Mouse (Mus musculus): ENCODE results near the gene Gpr55. TPM values are rescaled to one million over a fixed set of nuclear protein-coding genes. Genes with fewer than 3 reads are reported as not detected.

The Gpr55 gene
- polyA plus RNA-seq, 1 experiment from 2014 or later = not detected

- WGBS = 86% methylated on average over 1 of the region's 1 CpGs
- Histone ChIP-seq H3K27ac (ENCODE audit: low read depth, low read length) (no peak overlapping the region), H3K36me3 (ENCODE audit: control insufficient read depth, insufficient read depth, low read length) (no peaks in the 10 kb centered on the region), H3K4me3 (ENCODE audit: low read depth, low read length) (no peak overlapping the region), H3K4me1 (ENCODE audit: control insufficient read depth, insufficient read depth, low read length) (no peaks in the 10 kb centered on the region), H3K27me3 (replicated peaks; ENCODE audit: control insufficient read depth, insufficient read depth, low read length) (no peaks in the 10 kb centered on the region), H3K9ac (ENCODE audit: low read length) (no peak overlapping the region), H3K9me3 (replicated peaks; ENCODE audit: control insufficient read depth, low read length) (no peaks in the 10 kb centered on the region), H3K4me2 (ENCODE audit: low read length) (no peak overlapping the region)
- DNase-seq (ENCODE audit: low spot score) = peak; percentile 15
- peak; percentile 37 for ATAC-seq
These were observed 8.3 kb upstream of the Gpr55 start for GRCm38 (mm10) chr1:85969081-85969480.

DNA sequence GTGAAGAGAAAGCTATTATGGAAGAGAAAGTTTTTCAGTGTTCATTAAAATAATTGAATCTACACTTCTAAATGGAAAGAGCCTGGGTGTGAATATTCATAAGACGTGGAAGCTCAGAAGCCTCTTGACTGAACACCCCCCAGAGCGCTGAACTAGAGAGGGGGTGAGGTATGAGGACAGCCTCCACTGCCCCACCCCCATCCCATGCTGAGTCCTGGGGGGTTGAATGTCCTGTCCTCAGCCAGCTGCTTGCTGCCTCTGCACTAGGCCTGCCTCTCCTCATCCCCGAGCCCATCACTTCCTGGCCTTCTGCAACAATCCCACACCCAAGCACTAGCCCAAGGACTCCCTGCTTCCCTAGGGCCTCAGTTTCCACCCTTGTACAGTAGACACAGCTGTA is 5.0 kb upstream of the Gpr55 start:
- WGBS = 64% methylated on average over 3 of the region's 3 CpGs
- ATAC-seq = no peak

GRCm38 (mm10) chr1:85962081-85962480 is 1.3 kb upstream of the Gpr55 start:
- no peak for ATAC-seq
- 90% methylated on average over 3 of the region's 3 CpGs for WGBS

More for the DNA sequence above, 5.0 kb upstream of the Gpr55 start:
- Histone ChIP-seq H3K4me2 (ENCODE audit: low read length) (no peak overlapping the region), H3K9me3 (replicated peaks; ENCODE audit: control insufficient read depth, low read length) (no peaks in the 10 kb centered on the region), H3K27me3 (replicated peaks; ENCODE audit: control insufficient read depth, insufficient read depth, low read length) (no peaks in the 10 kb centered on the region), H3K27ac (ENCODE audit: low read depth, low read length) (no peak overlapping the region), H3K4me3 (ENCODE audit: low read depth, low read length) (no peak overlapping the region), H3K9ac (ENCODE audit: low read length) (no peak overlapping the region), H3K4me1 (ENCODE audit: control insufficient read depth, insufficient read depth, low read length) (no peaks in the 10 kb centered on the region), H3K36me3 (ENCODE audit: control insufficient read depth, insufficient read depth, low read length) (no peaks in the 10 kb centered on the region)
- no peak for DNase-seq (ENCODE audit: low spot score)

DNA sequence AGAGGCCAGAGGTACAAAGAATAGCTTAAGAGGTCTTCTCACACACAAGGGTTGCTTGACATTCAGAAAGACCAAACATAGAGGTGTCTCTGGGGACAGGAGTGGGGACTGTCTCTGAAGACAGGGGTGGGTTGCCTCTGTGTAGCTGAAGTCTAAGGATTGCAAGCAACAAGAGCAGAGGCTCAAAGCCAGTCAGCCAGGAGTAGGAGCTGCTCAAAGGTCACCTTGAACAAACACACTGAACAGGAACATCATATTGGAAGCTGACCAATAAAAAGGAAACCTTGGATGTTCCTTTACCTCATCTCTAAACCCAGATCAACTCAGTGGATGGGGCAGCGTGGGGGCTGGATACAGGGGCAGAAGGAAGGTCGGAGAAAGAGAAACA is 924 bp downstream of the Gpr55 start:
- no peak for DNase-seq (ENCODE audit: low spot score)
- no peaks in the 10 kb centered on the region for H3K4me1 ChIP-seq (ENCODE audit: control insufficient read depth, insufficient read depth, low read length)
- H3K27me3 ChIP-seq (replicated peaks; ENCODE audit: control insufficient read depth, insufficient read depth, low read length) = no peaks in the 10 kb centered on the region
- no peak for ATAC-seq
- WGBS = 86% methylated on average over 2 of the region's 2 CpGs
- no peaks in the 10 kb centered on the region for H3K36me3 ChIP-seq (ENCODE audit: control insufficient read depth, insufficient read depth, low read length)
- H3K9me3 ChIP-seq (replicated peaks; ENCODE audit: control insufficient read depth, low read length) = no peaks in the 10 kb centered on the region
- H3K27ac ChIP-seq (ENCODE audit: low read depth, low read length) = no peak overlapping the region
- no peak overlapping the region for H3K4me3 ChIP-seq (ENCODE audit: low read depth, low read length)
- no peak overlapping the region for H3K9ac ChIP-seq (ENCODE audit: low read length)
- no peak overlapping the region for H3K4me2 ChIP-seq (ENCODE audit: low read length)

More at GRCm38 (mm10) chr1:85962081-85962480, 1.3 kb upstream of the Gpr55 start:
- H3K27me3 ChIP-seq (replicated peaks; ENCODE audit: control insufficient read depth, insufficient read depth, low read length) = no peaks in the 10 kb centered on the region
- no peak overlapping the region for H3K27ac ChIP-seq (ENCODE audit: low read depth, low read length)
- no peak overlapping the region for H3K9ac ChIP-seq (ENCODE audit: low read length)
- no peak overlapping the region for H3K4me2 ChIP-seq (ENCODE audit: low read length)
- no peak overlapping the region for H3K4me3 ChIP-seq (ENCODE audit: low read depth, low read length)
- no peaks in the 10 kb centered on the region for H3K36me3 ChIP-seq (ENCODE audit: control insufficient read depth, insufficient read depth, low read length)
- H3K9me3 ChIP-seq (replicated peaks; ENCODE audit: control insufficient read depth, low read length) = no peaks in the 10 kb centered on the region
- no peak for DNase-seq (ENCODE audit: low spot score)
- H3K4me1 ChIP-seq (ENCODE audit: control insufficient read depth, insufficient read depth, low read length) = no peaks in the 10 kb centered on the region

- Histone ChIP-seq H3K9me3 (replicated peaks; ENCODE audit: control insufficient read depth, low read length) (no peaks in the 10 kb centered on the region), H3K4me3 (ENCODE audit: low read depth, low read length) (no peak overlapping the region), H3K27me3 (replicated peaks; ENCODE audit: control insufficient read depth, insufficient read depth, low read length) (no peaks in the 10 kb centered on the region), H3K9ac (ENCODE audit: low read length) (no peak overlapping the region), H3K27ac (ENCODE audit: low read depth, low read length) (no peak overlapping the region), H3K36me3 (ENCODE audit: control insufficient read depth, insufficient read depth, low read length) (no peaks in the 10 kb centered on the region), H3K4me2 (ENCODE audit: low read length) (no peak overlapping the region), H3K4me1 (ENCODE audit: control insufficient read depth, insufficient read depth, low read length) (no peaks in the 10 kb centered on the region)
- 65% methylated on average over 6 of the region's 6 CpGs for WGBS
- DNase-seq (ENCODE audit: low spot score) (no peak), ATAC-seq (no peak)
These were observed 1.5 kb downstream of the Gpr55 start for GRCm38 (mm10) chr1:85959129-85959888.

DNA sequence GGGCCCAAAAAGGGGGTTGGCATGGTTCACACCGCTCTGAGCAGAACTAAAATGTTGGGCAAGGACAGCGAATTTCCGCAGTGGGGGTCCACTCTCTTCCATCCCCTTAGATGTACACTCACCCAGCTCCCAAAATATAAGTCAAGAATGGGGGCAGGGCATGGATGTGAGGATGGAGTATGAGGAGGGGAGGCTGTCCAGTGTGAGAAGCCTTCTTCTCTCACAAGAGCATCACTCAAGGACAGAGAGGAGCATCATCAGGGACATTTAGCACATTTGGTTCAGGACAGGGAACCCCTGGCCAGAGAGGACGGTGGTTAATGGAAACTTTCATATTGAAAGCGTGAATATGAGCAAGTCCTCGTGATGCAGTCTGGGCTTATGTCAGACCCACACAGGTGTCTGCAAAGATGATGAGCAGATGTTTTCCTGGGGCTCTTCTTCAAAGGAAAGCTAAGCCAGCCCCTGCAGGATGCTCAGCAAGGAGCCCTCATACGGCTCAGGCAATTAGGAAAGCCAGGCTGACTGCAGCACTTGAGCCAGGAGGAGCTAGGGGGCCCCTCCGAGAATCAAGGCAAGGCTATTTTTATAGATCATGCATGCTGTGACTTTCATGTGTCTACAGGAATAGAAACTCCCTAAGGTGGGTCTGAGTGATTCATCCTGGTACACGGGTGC is 2.7 kb downstream of the Gpr55 start:
- H3K9ac ChIP-seq (ENCODE audit: low read length) = no peak overlapping the region
- 58% methylated on average over 9 of the region's 9 CpGs for WGBS

GRCm38 (mm10) chr1:85957290-85957689 is 3.5 kb downstream of the Gpr55 start:
- H3K36me3 ChIP-seq (ENCODE audit: control insufficient read depth, insufficient read depth, low read length) = no peaks in the 10 kb centered on the region
- DNase-seq (ENCODE audit: low spot score) = no peak
- H3K4me1 ChIP-seq (ENCODE audit: control insufficient read depth, insufficient read depth, low read length) = no peaks in the 10 kb centered on the region
- H3K27ac ChIP-seq (ENCODE audit: low read depth, low read length) = no peak overlapping the region
- no peak overlapping the region for H3K4me3 ChIP-seq (ENCODE audit: low read depth, low read length)
- 89% methylated on average over 5 of the region's 5 CpGs for WGBS
- no peaks in the 10 kb centered on the region for H3K9me3 ChIP-seq (replicated peaks; ENCODE audit: control insufficient read depth, low read length)
- no peak overlapping the region for H3K4me2 ChIP-seq (ENCODE audit: low read length)
- no peak overlapping the region for H3K9ac ChIP-seq (ENCODE audit: low read length)
- ATAC-seq = no peak
- no peaks in the 10 kb centered on the region for H3K27me3 ChIP-seq (replicated peaks; ENCODE audit: control insufficient read depth, insufficient read depth, low read length)

More for the DNA sequence above, 2.7 kb downstream of the Gpr55 start:
- no peak for DNase-seq (ENCODE audit: low spot score)
- H3K27me3 ChIP-seq (replicated peaks; ENCODE audit: control insufficient read depth, insufficient read depth, low read length) = no peaks in the 10 kb centered on the region
- H3K36me3 ChIP-seq (ENCODE audit: control insufficient read depth, insufficient read depth, low read length) = no peaks in the 10 kb centered on the region
- H3K27ac ChIP-seq (ENCODE audit: low read depth, low read length) = no peak overlapping the region
- no peaks in the 10 kb centered on the region for H3K9me3 ChIP-seq (replicated peaks; ENCODE audit: control insufficient read depth, low read length)
- no peak overlapping the region for H3K4me2 ChIP-seq (ENCODE audit: low read length)
- no peak overlapping the region for H3K4me3 ChIP-seq (ENCODE audit: low read depth, low read length)
- H3K4me1 ChIP-seq (ENCODE audit: control insufficient read depth, insufficient read depth, low read length) = no peaks in the 10 kb centered on the region
- ATAC-seq = no peak

- Histone ChIP-seq H3K4me1 (ENCODE audit: control insufficient read depth, insufficient read depth, low read length) (no peaks in the 10 kb centered on the region), H3K9ac (ENCODE audit: low read length) (no peak overlapping the region), H3K4me2 (ENCODE audit: low read length) (no peak overlapping the region), H3K36me3 (ENCODE audit: control insufficient read depth, insufficient read depth, low read length) (no peaks in the 10 kb centered on the region), H3K27me3 (replicated peaks; ENCODE audit: control insufficient read depth, insufficient read depth, low read length) (no peaks in the 10 kb centered on the region), H3K27ac (ENCODE audit: low read depth, low read length) (no peak overlapping the region), H3K4me3 (ENCODE audit: low read depth, low read length) (no peak overlapping the region), H3K9me3 (replicated peaks; ENCODE audit: control insufficient read depth, low read length) (no peaks in the 10 kb centered on the region)
- ATAC-seq (no peak), DNase-seq (ENCODE audit: low spot score) (no peak)
- 87% methylated on average over 3 of the region's 3 CpGs for WGBS
These were observed 5.7 kb downstream of the Gpr55 start for GRCm38 (mm10) chr1:85955150-85955549.

GRCm38 (mm10) chr1:85949085-85949684 is 11.6 kb downstream of the Gpr55 start:
- Histone ChIP-seq H3K27ac (ENCODE audit: low read depth, low read length) (no peak overlapping the region), H3K4me3 (ENCODE audit: low read depth, low read length) (no peak overlapping the region), H3K27me3 (replicated peaks; ENCODE audit: control insufficient read depth, insufficient read depth, low read length) (no peaks in the 10 kb centered on the region), H3K4me1 (ENCODE audit: control insufficient read depth, insufficient read depth, low read length) (no peaks in the 10 kb centered on the region), H3K9me3 (replicated peaks; ENCODE audit: control insufficient read depth, low read length) (no peaks in the 10 kb centered on the region), H3K9ac (ENCODE audit: low read length) (no peak overlapping the region), H3K4me2 (ENCODE audit: low read length) (no peak overlapping the region), H3K36me3 (ENCODE audit: control insufficient read depth, insufficient read depth, low read length) (no peaks in the 10 kb centered on the region)
- no peak for ATAC-seq
- WGBS = 94% methylated on average over 2 of the region's 2 CpGs
- DNase-seq (ENCODE audit: low spot score) = no peak

Data from forebrain, embryonic 14.5 days (tissue).